Mouse (Mus musculus): Measurements from ENCODE around the gene Mtpn. TPM values are rescaled to one million over a fixed set of nuclear protein-coding genes. Genes with fewer than 3 reads are reported as not detected.
A peak's percentile ranks its signal among the peaks of the same experiment; 100 is the strongest.

The Mtpn gene
- total RNA-seq (2021) = 100 to 1,000 TPM; 295 to 317 TPM

- DNase-seq (ENCODE audit: low spot score in 2 of 2) = peak; percentile 96 to 99
- intact Hi-C loops (cut with DNase I) = loop anchor here (10.0 kb wide), 1 partner anchor 285 kb away; no protein-coding TSS in a partner anchor
Measured at GRCm38 (mm10) chr6:35539304-35540009, at the start of gene Mtpn. Mtpn (minus strand) TSS chr6:35539888.

- no peak for DNase-seq (ENCODE audit: low spot score in 2 of 2)
- intact Hi-C loops (cut with DNase I) = loop anchor here (10.0 kb wide), 2 partner anchors 184 to 314 kb away; no protein-coding TSS in a partner anchor
Measured at GRCm38 (mm10) chr6:35568731-35569130, 29.0 kb upstream of the Mtpn start.

GRCm38 (mm10) chr6:35567755-35568154, 28.1 kb upstream of the Mtpn start:
- intact Hi-C loops (cut with DNase I) = loop anchor here (10.0 kb wide), 2 partner anchors 183 to 313 kb away; no protein-coding TSS in a partner anchor

GRCm38 (mm10) chr6:35559950-35560349, 20.3 kb upstream of the Mtpn start:
- no peak for DNase-seq (ENCODE audit: low spot score in 2 of 2)
- intact Hi-C loops (cut with DNase I) = loop anchor here (10.0 kb wide), 2 partner anchors 175 to 305 kb away; no protein-coding TSS in a partner anchor

More at GRCm38 (mm10) chr6:35567755-35568154, 28.1 kb upstream of the Mtpn start:
- DNase-seq (ENCODE audit: low spot score in 2 of 2) = peak; percentile 55 to 79

- DNase-seq (ENCODE audit: low spot score in 2 of 2) = no peak
- intact Hi-C loops (cut with DNase I) = no loop called here
Measured at GRCm38 (mm10) chr6:35544352-35544751, 4.7 kb upstream of the Mtpn start.

- intact Hi-C loops (cut with DNase I) = no loop called here
- no peak for DNase-seq (ENCODE audit: low spot score in 2 of 2)
Measured at GRCm38 (mm10) chr6:35542656-35543400, 3.1 kb upstream of the Mtpn start.

GRCm38 (mm10) chr6:35540377-35540776, 689 bp upstream of the Mtpn start:
- intact Hi-C loops (cut with DNase I) = no loop called here
- DNase-seq (ENCODE audit: low spot score in 2 of 2) = no peak

GRCm38 (mm10) chr6:35538757-35539303, 858 bp downstream of the Mtpn start:
- intact Hi-C loops (cut with DNase I) = loop anchor here (10.0 kb wide), 1 partner anchor 284 kb away; no protein-coding TSS in a partner anchor
- no peak for DNase-seq (ENCODE audit: low spot score in 2 of 2)

- intact Hi-C loops (cut with DNase I) = loop anchor here (10.0 kb wide), 1 partner anchor 281 kb away; no protein-coding TSS in a partner anchor
- no peak for DNase-seq (ENCODE audit: low spot score in 2 of 2)
Measured at GRCm38 (mm10) chr6:35536021-35536420, 3.7 kb downstream of the Mtpn start.

- intact Hi-C loops (cut with DNase I) = no loop called here
- peak in 1 of 2 experiments; percentile 36 for DNase-seq (ENCODE audit: low spot score in 2 of 2)
Measured at GRCm38 (mm10) chr6:35513362-35513761, 26.3 kb downstream of the Mtpn start.

- intact Hi-C loops (cut with DNase I) = loop anchor here (5.0 kb wide), 1 partner anchor 77 kb away; no protein-coding TSS in a partner anchor
- peak in 1 of 2 experiments; percentile 71 for DNase-seq (ENCODE audit: low spot score in 2 of 2)
Measured at GRCm38 (mm10) chr6:35504781-35505180, 34.9 kb downstream of the Mtpn start.

GRCm38 (mm10) chr6:35502904-35503303, 36.8 kb downstream of the Mtpn start:
- intact Hi-C loops (cut with DNase I) = loop anchor here (5.0 kb wide), 1 partner anchor 76 kb away; no protein-coding TSS in a partner anchor
- peak in 1 of 2 experiments; percentile 77 for DNase-seq (ENCODE audit: low spot score in 2 of 2)

GRCm38 (mm10) chr6:35499978-35500667, 39.6 kb downstream of the Mtpn start:
- intact Hi-C loops (cut with DNase I) = loop anchor here (5.0 kb wide), 1 partner anchor 73 kb away; no protein-coding TSS in a partner anchor
- no peak for DNase-seq (ENCODE audit: low spot score in 2 of 2)

- DNase-seq (ENCODE audit: low spot score in 2 of 2) = peak in 1 of 2 experiments; percentile 64
Measured at GRCm38 (mm10) chr6:35497406-35497805, 42.3 kb downstream of the Mtpn start.

GRCm38 (mm10) chr6:35493851-35494250, 45.8 kb downstream of the Mtpn start:
- no peak for DNase-seq (ENCODE audit: low spot score in 2 of 2)
- intact Hi-C loops (cut with DNase I) = no loop called here

More at GRCm38 (mm10) chr6:35497406-35497805, 42.3 kb downstream of the Mtpn start:
- intact Hi-C loops (cut with DNase I) = no loop called here

- intact Hi-C loops (cut with DNase I) = loop anchor here (1.0 kb wide), 1 partner anchor 13 kb away; no protein-coding TSS in a partner anchor
- no peak for DNase-seq (ENCODE audit: low spot score in 2 of 2)
Measured at GRCm38 (mm10) chr6:35479651-35480335, 59.9 kb downstream of the Mtpn start.

- intact Hi-C loops (cut with DNase I) = no loop called here
- DNase-seq (ENCODE audit: low spot score in 2 of 2) = no peak
Measured at GRCm38 (mm10) chr6:35476830-35477229, 62.9 kb downstream of the Mtpn start.

Data from left cerebral cortex, postnatal 25 days (tissue).